Mouse (Mus musculus): ENCODE measurements around the gene Spred2. TPM values are rescaled to one million over a fixed set of nuclear protein-coding genes. Genes with fewer than 3 reads are reported as not detected.

The Spred2 gene
- polyA plus RNA-seq, 2 experiments = 8.5 to 25.4 TPM

DNA sequence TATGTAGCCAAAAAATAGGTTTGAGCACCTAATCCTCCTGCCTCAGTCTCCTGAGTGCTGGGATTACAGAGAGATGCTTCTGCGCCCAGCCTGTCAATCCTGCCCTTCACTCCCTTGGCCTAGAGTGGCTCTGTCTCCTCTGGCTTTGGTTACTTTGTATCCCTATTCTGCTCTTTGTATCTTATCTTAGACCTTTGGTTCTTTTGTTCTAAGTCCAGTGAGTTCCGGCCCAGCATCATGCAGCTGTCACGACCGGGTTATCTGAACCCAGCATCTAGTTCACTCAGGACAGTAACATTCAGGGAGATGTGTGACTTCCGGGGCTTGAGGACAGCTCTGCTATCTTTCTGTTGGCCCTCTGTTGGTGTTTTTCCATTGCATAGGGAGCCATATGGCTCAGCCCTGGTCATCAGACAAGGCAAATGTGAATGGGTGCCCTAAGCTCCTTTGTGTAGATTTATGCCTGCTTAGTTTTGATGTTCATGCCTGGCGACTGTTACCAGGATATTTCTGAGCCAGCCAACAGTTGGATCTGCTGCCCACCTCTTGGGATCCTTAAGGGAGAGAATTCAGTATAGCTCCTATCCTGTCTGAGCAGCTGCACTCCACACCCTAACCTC is 109.5 kb downstream of the Spred2 start:
- H3K27ac ChIP-seq (replicated peaks; ENCODE audit: low read depth, low read length) = no peak overlapping the region
- no peaks in the 10 kb centered on the region for H3K27me3 ChIP-seq (ENCODE audit: control insufficient read depth, insufficient read depth, low read length)
- no peak overlapping the region for H3K4me3 ChIP-seq (replicated peaks; ENCODE audit: low read length)
- H3K9ac ChIP-seq (ENCODE audit: low read depth, low read length, severe bottlenecking) = no peak overlapping the region
- H3K4me1 ChIP-seq (ENCODE audit: control insufficient read depth, insufficient read depth, low read length) = peaks cover 5% of the 10 kb centered on the region
- peaks cover 3% of the 10 kb centered on the region; the same call in 1 of the 2 replicates for H3K9me3 ChIP-seq (ENCODE audit: control insufficient read depth, low read length)
- H3K4me2 ChIP-seq (replicated peaks; ENCODE audit: low read depth, low read length, severe bottlenecking) = no peak overlapping the region
- WGBS = 74% methylated on average over 6 of the region's 6 CpGs
- ATAC-seq (ENCODE audit: low FRiP score, low read depth) (no peak), DNase-seq (ENCODE audit: low spot score) (no peak)
- H3K36me3 ChIP-seq (ENCODE audit: control insufficient read depth, insufficient read depth, low read length) = no peaks in the 10 kb centered on the region
- no peak for TF ChIP-seq POLR2A (IDR thresholded peaks at IDR 0.05; ENCODE audit: borderline replicate concordance, extremely low read depth, insufficient read depth, insufficient read length)

DNA sequence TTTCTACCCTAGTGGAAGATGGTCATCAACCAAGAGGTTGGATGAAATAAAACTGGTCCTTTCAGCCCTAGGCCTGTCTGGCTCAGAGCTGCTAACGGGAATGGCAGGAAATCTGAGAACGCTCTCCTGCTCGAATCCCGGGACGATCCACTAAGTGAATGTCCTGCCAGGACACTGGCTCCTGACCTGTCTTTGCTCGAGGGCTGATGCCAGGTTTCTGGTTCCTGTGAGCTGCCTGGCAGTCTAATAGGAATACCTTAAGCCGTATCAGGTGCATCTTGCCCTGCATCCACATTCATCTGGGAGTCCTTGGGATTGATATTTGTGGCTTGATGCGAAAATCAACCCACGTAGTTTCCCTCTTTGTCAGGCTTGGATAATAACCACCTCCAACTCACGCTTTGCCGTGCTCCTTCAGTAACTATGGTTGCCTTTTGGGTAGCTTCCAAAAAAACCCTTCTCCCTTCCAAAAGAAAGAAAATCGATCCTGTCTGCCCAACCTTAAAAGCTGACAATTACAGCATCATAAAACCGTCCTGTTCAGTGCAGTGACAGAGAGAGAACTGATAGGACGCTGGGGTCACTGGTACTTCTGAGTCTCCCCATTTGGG is 110.3 kb downstream of the Spred2 start:
- no peak overlapping the region for H3K4me3 ChIP-seq (replicated peaks; ENCODE audit: low read length)
- DNase-seq (ENCODE audit: low spot score) = no peak
- peaks cover 3% of the 10 kb centered on the region; the same call in 1 of the 2 replicates for H3K9me3 ChIP-seq (ENCODE audit: control insufficient read depth, low read length)
- no peaks in the 10 kb centered on the region for H3K27me3 ChIP-seq (ENCODE audit: control insufficient read depth, insufficient read depth, low read length)
- H3K27ac ChIP-seq (replicated peaks; ENCODE audit: low read depth, low read length) = no peak overlapping the region
- peaks cover 12% of the 10 kb centered on the region for H3K4me1 ChIP-seq (ENCODE audit: control insufficient read depth, insufficient read depth, low read length)
- WGBS = 48% methylated on average over 14 of the region's 14 CpGs
- TF ChIP-seq POLR2A (IDR thresholded peaks at IDR 0.05; ENCODE audit: borderline replicate concordance, extremely low read depth, insufficient read depth, insufficient read length) = no peak
- no peak overlapping the region for H3K9ac ChIP-seq (ENCODE audit: low read depth, low read length, severe bottlenecking)
- no peak overlapping the region for H3K4me2 ChIP-seq (replicated peaks; ENCODE audit: low read depth, low read length, severe bottlenecking)
- no peak for ATAC-seq (ENCODE audit: low FRiP score, low read depth)
- H3K36me3 ChIP-seq (ENCODE audit: control insufficient read depth, insufficient read depth, low read length) = no peaks in the 10 kb centered on the region

DNA sequence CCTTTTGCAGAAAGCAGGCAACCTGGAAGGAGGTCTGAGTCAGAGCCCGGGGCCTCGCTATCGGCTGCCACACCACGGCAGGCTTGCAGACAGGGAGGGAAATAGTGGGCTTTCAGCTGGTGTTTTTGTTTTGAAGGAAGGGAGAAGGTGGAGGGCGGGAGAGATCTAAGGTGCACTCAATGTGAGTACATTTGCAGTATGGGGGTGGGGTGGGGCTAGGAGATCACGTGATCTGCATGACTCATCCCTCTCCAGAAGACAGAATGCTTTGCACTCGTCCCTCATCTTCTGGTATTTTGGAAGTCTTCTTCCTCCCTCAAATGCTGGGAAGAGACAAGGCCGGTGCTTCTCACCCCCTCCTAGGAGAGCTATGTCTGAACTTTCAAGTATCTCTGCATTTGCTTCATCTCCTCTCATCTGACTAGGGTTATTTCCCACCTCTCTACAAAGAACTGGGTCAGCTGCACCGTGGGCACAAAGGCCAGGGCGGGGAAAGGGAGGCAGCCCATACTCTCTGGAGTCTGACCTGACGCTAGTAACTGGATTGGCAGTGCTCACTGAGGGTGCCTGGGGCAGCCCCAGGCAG is 111.3 kb downstream of the Spred2 start:
- no peak overlapping the region for H3K27ac ChIP-seq (replicated peaks; ENCODE audit: low read depth, low read length)

DNA sequence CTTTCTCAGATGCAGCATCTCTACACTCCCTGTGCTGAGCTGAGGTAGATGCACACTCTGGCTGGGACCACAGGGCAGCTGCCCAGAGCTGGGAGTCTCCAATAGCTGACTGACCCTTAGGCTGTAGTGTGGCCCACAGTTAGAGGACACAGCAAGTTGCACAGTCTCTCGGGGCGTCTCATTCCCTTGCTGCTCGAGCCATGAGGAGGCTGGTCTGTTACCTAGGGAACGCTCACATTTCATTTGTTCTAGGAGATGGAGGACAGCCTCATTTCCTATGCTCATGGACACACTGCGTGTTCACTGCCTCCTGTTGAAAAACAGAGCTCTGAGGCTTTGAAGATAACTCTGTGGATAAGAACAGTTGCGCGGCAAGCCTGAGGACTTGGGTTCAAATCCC is 111.8 kb downstream of the Spred2 start:
- peaks cover 3% of the 10 kb centered on the region; the same call in 1 of the 2 replicates for H3K9me3 ChIP-seq (ENCODE audit: control insufficient read depth, low read length)
- no peaks in the 10 kb centered on the region for H3K36me3 ChIP-seq (ENCODE audit: control insufficient read depth, insufficient read depth, low read length)
- H3K4me1 ChIP-seq (ENCODE audit: control insufficient read depth, insufficient read depth, low read length) = peaks cover 18% of the 10 kb centered on the region
- DNase-seq (ENCODE audit: low spot score) = no peak
- H3K4me2 ChIP-seq (replicated peaks; ENCODE audit: low read depth, low read length, severe bottlenecking) = no peak overlapping the region
- WGBS = 84% methylated on average over 7 of the region's 7 CpGs
- no peak overlapping the region for H3K9ac ChIP-seq (ENCODE audit: low read depth, low read length, severe bottlenecking)
- no peak for ATAC-seq (ENCODE audit: low FRiP score, low read depth)
- no peak overlapping the region for H3K4me3 ChIP-seq (replicated peaks; ENCODE audit: low read length)
- no peak overlapping the region for H3K27ac ChIP-seq (replicated peaks; ENCODE audit: low read depth, low read length)
- H3K27me3 ChIP-seq (ENCODE audit: control insufficient read depth, insufficient read depth, low read length) = no peaks in the 10 kb centered on the region
- no peak for TF ChIP-seq POLR2A (IDR thresholded peaks at IDR 0.05; ENCODE audit: borderline replicate concordance, extremely low read depth, insufficient read depth, insufficient read length)

More for the DNA sequence above, 111.3 kb downstream of the Spred2 start:
- TF ChIP-seq POLR2A (IDR thresholded peaks at IDR 0.05; ENCODE audit: borderline replicate concordance, extremely low read depth, insufficient read depth, insufficient read length) = no peak
- DNase-seq (ENCODE audit: low spot score) (no peak), ATAC-seq (ENCODE audit: low FRiP score, low read depth) (no peak)
- Histone ChIP-seq H3K36me3 (ENCODE audit: control insufficient read depth, insufficient read depth, low read length) (no peaks in the 10 kb centered on the region), H3K4me3 (replicated peaks; ENCODE audit: low read length) (no peak overlapping the region), H3K9me3 (ENCODE audit: control insufficient read depth, low read length) (peaks cover 3% of the 10 kb centered on the region; the same call in 1 of the 2 replicates), H3K4me1 (ENCODE audit: control insufficient read depth, insufficient read depth, low read length) (peaks cover 18% of the 10 kb centered on the region), H3K4me2 (replicated peaks; ENCODE audit: low read depth, low read length, severe bottlenecking) (no peak overlapping the region), H3K9ac (ENCODE audit: low read depth, low read length, severe bottlenecking) (no peak overlapping the region), H3K27me3 (ENCODE audit: control insufficient read depth, insufficient read depth, low read length) (no peaks in the 10 kb centered on the region)
- 58% methylated on average over 11 of the region's 11 CpGs for WGBS

DNA sequence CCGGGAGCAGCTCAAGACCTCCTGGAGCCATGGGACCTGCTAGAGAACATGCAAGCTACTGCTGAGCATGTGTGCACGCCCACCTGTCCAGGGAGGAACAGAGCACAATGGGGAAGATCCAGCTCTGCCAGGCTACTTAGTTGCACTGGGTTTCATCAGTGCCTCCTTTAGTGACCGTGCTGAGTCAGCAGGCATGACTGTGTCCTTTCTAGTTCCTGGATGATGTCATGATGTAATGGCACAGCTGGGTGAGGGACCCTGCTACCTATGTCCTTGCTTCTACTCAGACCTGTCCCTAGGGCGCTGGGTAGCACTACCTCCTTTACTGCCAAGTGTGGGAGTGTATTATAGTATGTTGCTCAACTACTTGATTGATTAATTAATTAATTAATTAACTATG is 113.6 kb downstream of the Spred2 start:
- no peak overlapping the region for H3K4me2 ChIP-seq (replicated peaks; ENCODE audit: low read depth, low read length, severe bottlenecking)
- DNase-seq (ENCODE audit: low spot score) = no peak
- H3K27me3 ChIP-seq (ENCODE audit: control insufficient read depth, insufficient read depth, low read length) = no peaks in the 10 kb centered on the region
- H3K36me3 ChIP-seq (ENCODE audit: control insufficient read depth, insufficient read depth, low read length) = no peaks in the 10 kb centered on the region
- ATAC-seq (ENCODE audit: low FRiP score, low read depth) = no peak
- TF ChIP-seq POLR2A (IDR thresholded peaks at IDR 0.05; ENCODE audit: borderline replicate concordance, extremely low read depth, insufficient read depth, insufficient read length) = no peak
- 83% methylated on average over 4 of the region's 4 CpGs for WGBS
- no peaks in the 10 kb centered on the region for H3K9me3 ChIP-seq (ENCODE audit: control insufficient read depth, low read length)
- no peak overlapping the region for H3K4me3 ChIP-seq (replicated peaks; ENCODE audit: low read length)
- H3K4me1 ChIP-seq (ENCODE audit: control insufficient read depth, insufficient read depth, low read length) = peaks cover 31% of the 10 kb centered on the region
- H3K9ac ChIP-seq (ENCODE audit: low read depth, low read length, severe bottlenecking) = no peak overlapping the region
- H3K27ac ChIP-seq (replicated peaks; ENCODE audit: low read depth, low read length) = no peak overlapping the region

All from limb, embryonic 14.5 days (tissue).